Mouse (Mus musculus) cerebellum, adult (tissue): Measurements from ENCODE around the gene Stag2.

Source experiments
- ATAC-seq: cut with Nextera tagmentation; 2 replicates; pipeline ENCODE4 v1.9.2; 2017; ENCODE audit warnings: mild to moderate bottlenecking, moderate library complexity, mixed read lengths; ENCODE audit not compliant: insufficient number of reproducible peaks, low FRiP score, low TSS enrichment

Stag2 gene

GRCm38 (mm10) chrX:42148788-42149556 lies at the start of gene Stag2:
TSS of gene Stag2 (plus strand) at chrX:42149317.
- ATAC-seq: peak; percentile 81

- ATAC-seq: no peak
Observed at GRCm38 (mm10) chrX:42107137-42107536, 42.0 kb upstream of the Stag2 start.

DNA sequence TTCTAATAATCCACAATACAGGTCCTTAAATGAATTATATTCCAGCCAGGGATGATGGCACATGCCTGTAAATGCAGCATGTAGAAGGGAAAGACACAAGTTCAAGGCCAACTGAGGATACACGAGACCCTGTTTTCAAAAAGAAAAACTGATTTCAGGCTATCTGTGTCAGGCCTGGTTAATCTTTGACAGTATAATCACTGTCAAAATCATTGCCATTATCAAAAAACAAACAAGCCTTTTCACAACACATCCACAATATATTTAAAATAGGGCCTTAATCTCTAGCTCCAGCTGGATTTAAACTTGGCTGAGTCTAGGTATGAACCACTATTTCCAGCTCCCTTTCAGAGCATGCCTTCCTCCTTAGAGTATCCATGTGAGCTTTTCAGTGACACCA lies 38.5 kb upstream of the Stag2 start:
- ATAC-seq: no peak

GRCm38 (mm10) chrX:42119442-42120048 lies 29.6 kb upstream of the Stag2 start:
- no peak for ATAC-seq

- no peak for ATAC-seq
Observed at GRCm38 (mm10) chrX:42124963-42125697, 24.0 kb upstream of the Stag2 start.

DNA sequence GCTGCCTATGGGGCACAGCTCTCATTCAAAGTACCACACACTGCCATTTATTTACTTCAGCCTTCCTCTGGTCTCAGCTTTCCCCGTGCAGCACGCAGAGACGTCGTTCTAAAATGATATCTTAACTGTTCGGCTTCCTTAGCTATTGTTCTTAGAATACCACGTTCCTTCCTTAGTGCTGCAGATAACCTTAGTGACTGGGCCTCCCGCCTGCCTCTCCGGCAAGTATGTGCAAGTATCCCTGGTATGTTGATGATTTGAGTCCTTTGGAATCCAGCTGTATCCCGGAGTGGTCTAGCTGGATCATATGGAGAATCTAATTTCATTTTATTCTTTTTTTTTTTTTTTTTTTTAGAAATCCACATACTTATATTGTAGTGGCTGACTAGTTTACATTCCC lies 9.2 kb upstream of the Stag2 start:
- no peak for ATAC-seq

- ATAC-seq: no peak
Observed at GRCm38 (mm10) chrX:42142620-42143019, 6.5 kb upstream of the Stag2 start.

GRCm38 (mm10) chrX:42143991-42144390 lies 5.1 kb upstream of the Stag2 start:
- no peak for ATAC-seq

- no peak for ATAC-seq
Observed at GRCm38 (mm10) chrX:42148016-42148451, 1.1 kb upstream of the Stag2 start.

GRCm38 (mm10) chrX:42149557-42150345 lies 634 bp downstream of the Stag2 start:
- ATAC-seq: peak; percentile 23

GRCm38 (mm10) chrX:42150346-42151023 lies 1.4 kb downstream of the Stag2 start:
- ATAC-seq: peak; percentile 60

GRCm38 (mm10) chrX:42151024-42151754 lies 2.1 kb downstream of the Stag2 start:
- ATAC-seq: no peak

- peak; percentile 85 for ATAC-seq
Observed at GRCm38 (mm10) chrX:42151903-42152369, 2.8 kb downstream of the Stag2 start.

- ATAC-seq: no peak
Observed at GRCm38 (mm10) chrX:42153056-42153455, 3.9 kb downstream of the Stag2 start.

- ATAC-seq: no peak
Observed at GRCm38 (mm10) chrX:42165455-42165854, 16.3 kb downstream of the Stag2 start.

DNA sequence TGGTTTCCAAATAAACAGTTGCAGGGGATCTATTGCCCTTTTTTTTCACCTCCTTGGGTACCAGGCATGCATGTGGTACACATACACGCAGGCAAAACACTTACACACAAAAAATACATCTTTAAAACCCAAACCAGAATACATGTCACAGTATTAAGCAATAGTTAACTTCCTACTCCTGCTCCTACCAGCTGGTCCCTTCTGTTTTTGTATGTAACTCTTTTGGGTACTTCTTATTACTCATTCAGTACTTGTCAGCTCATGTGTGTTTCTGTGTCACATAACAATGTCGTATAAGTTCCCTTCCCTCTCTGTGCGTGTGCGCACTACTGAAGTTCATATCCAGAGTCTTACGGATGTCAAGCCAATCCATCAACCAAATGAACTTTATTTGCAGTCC lies 21.7 kb downstream of the Stag2 start:
- ATAC-seq: no peak

DNA sequence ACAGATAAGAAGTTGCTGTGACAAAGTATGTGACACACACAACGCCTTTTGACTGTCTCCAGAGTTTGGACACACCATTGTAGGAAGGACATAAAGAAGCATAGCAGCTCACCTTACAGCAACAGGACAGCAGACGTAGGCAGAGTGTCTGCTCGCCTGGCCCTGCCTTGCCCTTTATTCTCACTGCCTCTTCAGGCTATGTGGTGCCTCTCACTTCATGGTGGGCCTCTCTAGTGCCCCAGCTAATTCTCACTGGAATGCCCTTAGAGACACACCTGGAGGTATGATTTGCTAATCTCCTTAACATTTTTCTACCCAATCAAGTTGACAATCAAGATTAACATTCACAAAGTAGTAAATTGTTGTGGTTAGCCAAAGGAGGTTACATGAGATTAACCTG lies 38.5 kb downstream of the Stag2 start:
- ATAC-seq: no peak

GRCm38 (mm10) chrX:42188825-42189426 lies 39.8 kb downstream of the Stag2 start:
- ATAC-seq: no peak

DNA sequence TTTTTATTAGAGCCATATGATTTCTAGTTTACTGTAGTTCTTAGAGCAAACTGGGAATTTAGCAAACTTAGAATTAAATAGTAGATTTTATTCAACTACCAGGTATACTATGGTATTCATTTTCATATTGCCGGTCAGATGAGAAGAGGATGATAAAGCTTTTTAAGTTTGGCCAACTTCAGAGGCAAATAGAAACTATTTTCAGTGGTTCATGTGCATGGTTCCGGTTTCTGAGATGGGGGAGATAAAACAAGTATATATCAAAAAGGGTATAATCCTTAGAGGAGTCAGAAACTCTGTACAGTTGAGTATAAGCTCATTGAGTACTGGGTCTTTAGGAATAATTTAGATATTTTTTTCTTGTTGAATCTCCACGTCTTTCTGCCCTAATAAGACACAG lies 45.5 kb downstream of the Stag2 start:
- ATAC-seq: no peak
